Mouse (Mus musculus) heart, embryonic 11.5 days (tissue): ENCODE measurements at regions not wholly inside any gene's neighbourhood (a gene's known extent, or its start where the extent isn't known, plus 50 kb on each side); places are given as distances from the start of the nearest gene placed in this dataset.
"Not testable (repeated sequence)": the region's sequence is repeated elsewhere in the genome, so short reads cannot be mapped to it uniquely, and the experiment has no call there.

Experiments
- ATAC-seq: fragments of 200-750 bp; cut with Nextera tagmentation; replicated peaks from 2 replicates; pipeline ENCODE4 v1.8.0; 2017; ENCODE audit warnings: moderate library complexity; ENCODE audit not compliant: insufficient number of reproducible peaks, low FRiP score, low TSS enrichment
- H3K27ac ChIP-seq: fragments of 300-500 bp; sonication (generic); 2 replicates; pipeline ENCODE4 v1.5.1; 2014; ENCODE audit warnings: mild to moderate bottlenecking, low read depth, low read length
- H3K27me3 ChIP-seq: fragments of 300-500 bp; sonication (generic); 2 replicates; pipeline ENCODE4 v1.6.1; 2014; ENCODE audit warnings: mild to moderate bottlenecking, low read length, mixed read lengths; ENCODE audit not compliant: control insufficient read depth, insufficient read depth
- H3K36me3 ChIP-seq: fragments of 300-500 bp; sonication (generic); 2 replicates; pipeline ENCODE4 v1.6.1; 2014; ENCODE audit warnings: mild to moderate bottlenecking, low read length, moderate library complexity, mixed read lengths; ENCODE audit not compliant: control insufficient read depth, insufficient read depth
- H3K4me1 ChIP-seq: fragments of 300-500 bp; sonication (generic); 2 replicates; pipeline ENCODE4 v1.6.1; 2014; ENCODE audit warnings: low read length; ENCODE audit not compliant: control insufficient read depth, insufficient read depth
- H3K4me2 ChIP-seq: fragments of 300-500 bp; sonication (generic); 2 replicates; pipeline ENCODE4 v1.6.1; 2014; ENCODE audit warnings: mild to moderate bottlenecking, moderate library complexity
- H3K4me3 ChIP-seq: fragments of 300-500 bp; sonication (generic); 2 replicates; pipeline ENCODE4 v1.5.1; 2014; ENCODE audit warnings: low read depth, low read length
- H3K9ac ChIP-seq: fragments of 300-500 bp; sonication (generic); 2 replicates; pipeline ENCODE4 v1.6.1; 2014; ENCODE audit warnings: mild to moderate bottlenecking, low read depth, low read length, moderate library complexity
- H3K9me3 ChIP-seq: fragments of 300-500 bp; sonication (generic); replicated peaks from 2 replicates; pipeline ENCODE4 v1.6.1; 2016; ENCODE audit warnings: low read length; ENCODE audit not compliant: control insufficient read depth
- WGBS: fragments of 180-500 bp; shearing (Covaris S2); extraction: QIAGEN DNeasy Blood & Tissue Kit; methylation state at CpG from one replicate; pipeline ENCODE4 v1.1.7; 2014; ENCODE audit not compliant: insufficient replicate concordance; 5-methylcytosine and 5-hydroxymethylcytosine counted together

DNA sequence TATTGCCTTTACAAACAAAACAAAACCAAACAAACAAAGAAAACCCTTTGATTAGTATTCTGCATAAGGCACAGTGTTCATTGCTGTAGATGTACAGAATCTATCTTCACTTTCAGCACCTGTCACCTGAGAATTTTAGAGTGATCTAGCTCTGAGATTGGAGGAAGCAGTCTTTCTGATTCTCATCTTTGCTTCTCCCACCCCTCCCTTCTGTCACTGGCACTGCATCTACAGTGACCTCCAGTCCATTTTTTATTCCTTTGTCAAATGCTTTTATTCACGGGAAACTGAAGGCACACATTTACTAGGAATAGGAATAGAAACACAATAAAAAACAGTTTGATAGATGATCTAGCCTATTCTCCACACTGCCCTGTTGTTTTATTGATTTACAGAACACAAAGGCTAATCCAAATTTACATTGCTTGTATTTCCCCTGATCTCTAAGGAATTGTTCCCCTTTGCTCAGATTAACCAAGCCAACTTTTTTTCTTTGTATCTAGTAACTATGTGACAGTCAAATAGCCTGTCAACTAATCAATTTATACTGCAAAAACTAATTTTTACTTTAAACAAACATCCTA is 488.2 kb upstream of the Stxbp6 start:
- Histone ChIP-seq H3K36me3 (no peaks in the 10 kb centered on the region), H3K9me3 (no peaks in the 10 kb centered on the region), H3K27ac (no peak overlapping the region), H3K4me1 (no peaks in the 10 kb centered on the region), H3K4me3 (no peak overlapping the region), H3K9ac (no peak overlapping the region), H3K27me3 (no peaks in the 10 kb centered on the region), H3K4me2 (no peak overlapping the region)
- no peak for ATAC-seq
- WGBS, result 63% methylated on average over 1 of the region's 1 CpGs

- WGBS, result 68% methylated on average over 11 of the region's 11 CpGs
- Histone ChIP-seq H3K9me3 (no peaks in the 10 kb centered on the region), H3K4me2 (no peak overlapping the region), H3K27ac (no peak overlapping the region), H3K9ac (no peak overlapping the region), H3K36me3 (no peaks in the 10 kb centered on the region), H3K27me3 (no peaks in the 10 kb centered on the region), H3K4me3 (no peak overlapping the region), H3K4me1 (no peaks in the 10 kb centered on the region)
- ATAC-seq, result no peak
These were observed 487.4 kb upstream of the Stxbp6 start for GRCm38 (mm10) chr12:45561889-45562288.

GRCm38 (mm10) chr12:45561362-45561761 is 486.9 kb upstream of the Stxbp6 start:
- no peak for ATAC-seq
- WGBS, result 65% methylated on average over 1 of the region's 1 CpGs
- Histone ChIP-seq H3K9me3 (no peaks in the 10 kb centered on the region), H3K4me2 (no peak overlapping the region), H3K27me3 (no peaks in the 10 kb centered on the region), H3K4me3 (no peak overlapping the region), H3K4me1 (no peaks in the 10 kb centered on the region), H3K9ac (no peak overlapping the region), H3K27ac (no peak overlapping the region), H3K36me3 (no peaks in the 10 kb centered on the region)

DNA sequence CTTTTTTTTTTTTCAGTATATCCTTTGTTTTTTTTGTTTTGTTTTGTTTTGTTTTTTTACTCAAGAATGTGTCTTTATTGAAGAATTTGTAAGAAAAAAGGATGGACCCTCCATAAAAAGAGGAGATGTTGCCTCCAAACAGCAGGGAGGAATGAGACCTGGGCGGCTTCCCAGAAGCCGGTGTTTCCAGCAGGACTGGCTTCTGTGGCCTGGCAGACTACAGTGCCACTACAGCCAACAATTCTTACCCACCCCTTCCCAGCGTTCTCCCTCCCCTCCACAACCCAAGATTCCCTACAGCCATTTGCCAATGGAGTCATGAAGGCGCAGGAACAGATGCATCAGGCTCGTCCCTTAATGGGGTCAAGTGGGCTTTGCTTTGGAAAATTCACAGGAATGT is 475.4 kb upstream of the Stxbp6 start:
- not testable (repeated sequence) for H3K27me3 ChIP-seq, H3K27ac ChIP-seq, H3K4me3 ChIP-seq, H3K4me1 ChIP-seq, H3K36me3 ChIP-seq, H3K9ac ChIP-seq, ATAC-seq, H3K4me2 ChIP-seq, H3K9me3 ChIP-seq
- 82% methylated on average over 5 of the region's 5 CpGs for WGBS

- Histone ChIP-seq H3K27me3 (no peaks in the 10 kb centered on the region), H3K36me3 (no peaks in the 10 kb centered on the region), H3K9ac (no peak overlapping the region), H3K4me2 (no peak overlapping the region), H3K9me3 (no peaks in the 10 kb centered on the region), H3K4me1 (no peaks in the 10 kb centered on the region), H3K4me3 (no peak overlapping the region), H3K27ac (no peak overlapping the region)
- ATAC-seq, result no peak
These were observed 445.0 kb upstream of the Stxbp6 start for GRCm38 (mm10) chr12:45519554-45519953.

- no peak overlapping the region for H3K4me3 ChIP-seq
- WGBS, result 65% methylated on average over 3 of the region's 3 CpGs
- no peaks in the 10 kb centered on the region for H3K4me1 ChIP-seq
- H3K36me3 ChIP-seq, result no peaks in the 10 kb centered on the region
- H3K9me3 ChIP-seq, result no peaks in the 10 kb centered on the region
- no peak overlapping the region for H3K27ac ChIP-seq
- no peak overlapping the region for H3K4me2 ChIP-seq
- no peaks in the 10 kb centered on the region for H3K27me3 ChIP-seq
- ATAC-seq, result no peak
- H3K9ac ChIP-seq, result no peak overlapping the region
These were observed 439.9 kb upstream of the Stxbp6 start for GRCm38 (mm10) chr12:45514459-45514858.

- H3K4me1 ChIP-seq, result no peaks in the 10 kb centered on the region
- no peaks in the 10 kb centered on the region for H3K9me3 ChIP-seq
- H3K9ac ChIP-seq, result no peak overlapping the region
- H3K4me3 ChIP-seq, result no peak overlapping the region
- no peaks in the 10 kb centered on the region for H3K36me3 ChIP-seq
- ATAC-seq, result no peak
- WGBS, result 36% methylated on average over 7 of the region's 7 CpGs
- H3K27me3 ChIP-seq, result no peaks in the 10 kb centered on the region
- peak overlapping the region; percentile 19; the same call in 1 of the 2 replicates for H3K4me2 ChIP-seq
- H3K27ac ChIP-seq, result no peak overlapping the region
These were observed 433.0 kb upstream of the Stxbp6 start for GRCm38 (mm10) chr12:45507400-45507982.

- WGBS, result 61% methylated on average over 6 of the region's 6 CpGs
- ATAC-seq, result no peak
- Histone ChIP-seq H3K27ac (no peak overlapping the region), H3K36me3 (no peaks in the 10 kb centered on the region), H3K4me1 (no peaks in the 10 kb centered on the region), H3K4me2 (no peak overlapping the region), H3K27me3 (no peaks in the 10 kb centered on the region), H3K4me3 (no peak overlapping the region), H3K9me3 (no peaks in the 10 kb centered on the region), H3K9ac (no peak overlapping the region)
These were observed 425.3 kb upstream of the Stxbp6 start for GRCm38 (mm10) chr12:45499834-45500233.

DNA sequence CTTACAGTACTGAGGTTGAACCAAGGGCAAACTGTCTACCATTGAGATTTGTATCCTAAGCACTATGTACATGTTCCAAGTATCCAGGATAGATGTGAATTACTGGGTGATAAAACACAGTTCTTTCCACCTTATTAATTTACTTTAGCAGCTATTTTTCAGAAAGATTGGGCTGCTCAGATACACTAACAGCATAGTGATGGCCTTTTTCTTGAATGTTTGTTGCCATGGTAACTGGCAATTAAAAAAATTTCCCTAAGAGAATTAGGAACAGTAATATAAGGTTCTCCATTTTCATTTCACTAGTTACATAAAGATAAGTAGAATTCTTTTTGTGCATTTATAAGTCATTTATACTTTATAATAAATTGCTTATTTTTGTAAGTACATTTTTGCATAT is 423.7 kb upstream of the Stxbp6 start:
- Histone ChIP-seq H3K4me2 (no peak overlapping the region), H3K36me3 (no peaks in the 10 kb centered on the region), H3K27ac (no peak overlapping the region), H3K9me3 (no peaks in the 10 kb centered on the region), H3K4me3 (no peak overlapping the region), H3K4me1 (no peaks in the 10 kb centered on the region), H3K9ac (no peak overlapping the region), H3K27me3 (no peaks in the 10 kb centered on the region)
- ATAC-seq, result no peak
